Mouse (Mus musculus) heart, embryonic 14.5 days (tissue): ENCODE measurements around the gene Rftn1. TPM values are rescaled to one million over a fixed set of nuclear protein-coding genes. Genes with fewer than 3 reads are reported as not detected.
A peak's percentile ranks its signal among the peaks of the same experiment; 100 is the strongest.

Experiments
- ATAC-seq: fragments of 200-750 bp; cut with Nextera tagmentation; 2 replicates; pipeline ENCODE4 v1.8.0; 2017; ENCODE audit warnings: low read depth, moderate TSS enrichment; ENCODE audit not compliant: insufficient number of reproducible peaks, insufficient read depth, low FRiP score
- H3K27ac ChIP-seq, 2 experiments: fragments of 200-500 bp in 1 of 2; fragments of 300-500 bp in 1 of 2; sonication (generic) in 1 of 2; replicated peaks in 1 of 2; 2 replicates each; pipeline ENCODE4 v1.5.1; 2012 to 2014; ENCODE audit warnings: low read depth in 2 of 2, low read length in 2 of 2, control low read depth in 1 of 2, mild to moderate bottlenecking in 1 of 2, mixed read lengths in 1 of 2; ENCODE audit not compliant: control insufficient read depth in 1 of 2, insufficient read depth in 1 of 2
- H3K27me3 ChIP-seq: fragments of 300-500 bp; sonication (generic); 2 replicates; pipeline ENCODE4 v1.6.1; 2014; ENCODE audit warnings: mild to moderate bottlenecking, low read length, control low read depth; ENCODE audit not compliant: control insufficient read depth, insufficient read depth
- H3K36me3 ChIP-seq: fragments of 300-500 bp; sonication (generic); 2 replicates; pipeline ENCODE4 v1.6.1; 2014; ENCODE audit warnings: mild to moderate bottlenecking, control low read depth, low read length, mixed read lengths; ENCODE audit not compliant: control insufficient read depth, insufficient read depth
- H3K4me1 ChIP-seq, 2 experiments: fragments of 200-500 bp in 1 of 2; fragments of 300-500 bp in 1 of 2; sonication (generic) in 1 of 2; 2 replicates each; pipeline ENCODE4 v1.6.1; 2012 to 2014; ENCODE audit warnings: low read length in 2 of 2, control low read depth in 1 of 2, mixed read lengths in 1 of 2; ENCODE audit not compliant: control insufficient read depth in 2 of 2, insufficient read depth in 2 of 2
- H3K4me2 ChIP-seq: fragments of 300-500 bp; sonication (generic); 2 replicates; pipeline ENCODE4 v1.6.1; 2014; ENCODE audit warnings: mild to moderate bottlenecking, low read length
- H3K4me3 ChIP-seq, 2 experiments: fragments of 200-500 bp in 1 of 2; fragments of 300-500 bp in 1 of 2; sonication (generic) in 1 of 2; 2 replicates each; pipeline ENCODE4 v1.5.1; 2012 to 2014; ENCODE audit warnings: low read length in 2 of 2, mild to moderate bottlenecking in 2 of 2, control low read depth in 1 of 2, low read depth in 1 of 2, moderate library complexity in 1 of 2; ENCODE audit not compliant: control insufficient read depth in 1 of 2, insufficient read depth in 1 of 2
- H3K9ac ChIP-seq: fragments of 300-500 bp; sonication (generic); 2 replicates; pipeline ENCODE4 v1.6.1; 2014; ENCODE audit warnings: mild to moderate bottlenecking, low read length
- H3K9me3 ChIP-seq: fragments of 300-500 bp; sonication (generic); 2 replicates; pipeline ENCODE4 v1.6.1; 2016; ENCODE audit warnings: low read length, control low read depth; ENCODE audit not compliant: control insufficient read depth
- WGBS: fragments of 180-500 bp; shearing (Covaris S2); extraction: QIAGEN DNeasy Blood & Tissue Kit; methylation state at CpG from one replicate; pipeline ENCODE4 v1.1.7; 2014; 5-methylcytosine and 5-hydroxymethylcytosine counted together
- polyA plus RNA-seq: library from polyadenylated mRNA; unstranded; fragments of >200 nt; fragmentation: Nextera tagmentation; extraction: Ambion mirVana; gene quantifications from 2 replicates; pipeline ENCODE4 v1.2.1, GENCODE M21; 2014

Rftn1 gene
- polyA plus RNA-seq, 1 experiment from 2014 or later = 26.2 TPM

GRCm38 (mm10) chr17:50000580-50000979 lies 189.9 kb downstream of the Rftn1 start:
- Histone ChIP-seq H3K9me3 (peaks cover 4% of the 10 kb centered on the region; the same call in 1 of the 2 replicates), H3K9ac (no peak overlapping the region), H3K27me3 (no peaks in the 10 kb centered on the region), H3K4me3 (no peak overlapping the region), H3K4me2 (no peak overlapping the region), H3K4me1 (peaks cover 0 to under 1% of the 10 kb centered on the region in 2 experiments; a peak in 2 of 4 replicates), H3K36me3 (peaks cover 22% of the 10 kb centered on the region; the same call in 1 of the 2 replicates), H3K27ac (no peak overlapping the region)
- no peak for ATAC-seq
- 86% methylated on average over 3 of the region's 3 CpGs for WGBS

DNA sequence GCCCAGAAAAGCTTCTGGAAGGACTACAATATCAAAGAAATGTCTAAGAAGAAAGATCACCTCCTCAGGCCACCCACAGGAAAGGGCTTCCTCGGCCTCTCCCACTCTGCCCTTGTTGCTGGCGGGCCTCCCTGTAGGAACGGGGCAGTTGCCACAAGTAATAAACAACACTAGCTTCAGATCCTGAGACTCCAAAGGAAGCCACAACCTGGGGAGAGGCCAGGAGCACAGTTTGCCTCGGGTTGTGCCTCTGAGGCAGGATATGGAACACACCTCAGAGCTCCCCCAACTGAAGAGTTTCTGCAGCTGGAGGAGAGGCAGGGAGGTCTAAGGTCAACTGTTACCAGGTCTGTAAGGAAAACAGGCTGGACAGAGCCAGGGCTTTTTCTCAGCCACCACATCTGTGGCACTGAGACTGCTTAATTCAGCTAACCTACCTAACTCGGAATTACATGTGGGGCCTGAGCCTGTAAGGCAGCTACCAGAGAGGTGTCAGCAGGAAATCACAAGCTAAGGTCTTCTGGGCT lies 193.8 kb downstream of the Rftn1 start:
- H3K9ac ChIP-seq = no peak overlapping the region
- no peak overlapping the region for H3K4me2 ChIP-seq
- H3K4me1 ChIP-seq = peaks cover 9 to 11% of the 10 kb centered on the region in 2 experiments
- H3K27ac ChIP-seq = no peak overlapping the region
- ATAC-seq = no peak
- no peaks in the 10 kb centered on the region for H3K27me3 ChIP-seq
- no peak overlapping the region for H3K4me3 ChIP-seq
- peaks cover 4% of the 10 kb centered on the region; the same call in 1 of the 2 replicates for H3K9me3 ChIP-seq
- 65% methylated on average over 5 of the region's 5 CpGs for WGBS
- H3K36me3 ChIP-seq = peaks cover 22% of the 10 kb centered on the region; the same call in 1 of the 2 replicates

GRCm38 (mm10) chr17:49996097-49996496 lies 194.4 kb downstream of the Rftn1 start:
- 89% methylated on average over 6 of the region's 6 CpGs for WGBS
- peaks cover 9 to 11% of the 10 kb centered on the region in 2 experiments for H3K4me1 ChIP-seq
- H3K27ac ChIP-seq = no peak overlapping the region
- H3K9ac ChIP-seq = no peak overlapping the region
- no peak for ATAC-seq
- peaks cover 22% of the 10 kb centered on the region; the same call in 1 of the 2 replicates for H3K36me3 ChIP-seq
- H3K4me2 ChIP-seq = no peak overlapping the region
- H3K27me3 ChIP-seq = no peaks in the 10 kb centered on the region
- H3K9me3 ChIP-seq = peaks cover 4% of the 10 kb centered on the region; the same call in 1 of the 2 replicates
- H3K4me3 ChIP-seq = no peak overlapping the region

DNA sequence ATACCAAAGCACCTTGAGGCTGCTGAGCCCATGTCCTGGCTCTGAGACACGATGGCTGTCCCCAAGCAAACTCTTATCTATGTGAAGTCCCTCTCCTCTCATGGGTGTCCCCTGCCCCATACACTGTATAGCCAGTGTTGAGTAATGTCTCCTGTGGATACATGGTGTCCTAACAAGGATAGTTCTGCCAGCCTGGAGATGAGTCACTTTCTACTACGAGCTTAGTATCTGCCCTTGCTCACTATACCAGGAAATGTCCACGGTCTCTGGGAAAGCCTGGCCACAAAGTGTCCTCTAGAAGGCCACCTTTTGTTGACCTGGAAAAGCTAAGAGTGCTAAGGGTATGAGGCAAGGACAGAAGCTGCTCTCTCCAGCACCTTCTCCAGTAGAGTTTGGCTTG lies 195.2 kb downstream of the Rftn1 start:
- Histone ChIP-seq H3K27me3 (no peaks in the 10 kb centered on the region), H3K27ac (no peak overlapping the region), H3K4me3 (no peak overlapping the region), H3K4me2 (no peak overlapping the region), H3K36me3 (peaks cover 16% of the 10 kb centered on the region; the same call in 1 of the 2 replicates), H3K9ac (no peak overlapping the region), H3K4me1 (peaks cover 9 to 11% of the 10 kb centered on the region in 2 experiments), H3K9me3 (peaks cover 4% of the 10 kb centered on the region; the same call in 1 of the 2 replicates)
- WGBS = 62% methylated on average over 3 of the region's 3 CpGs
- no peak for ATAC-seq

- H3K27ac ChIP-seq = peak overlapping the region in 1 of 2 experiments; percentile 51; a peak in 1 of 4 replicates
- peaks cover 9 to 11% of the 10 kb centered on the region in 2 experiments for H3K4me1 ChIP-seq
- 91% methylated on average over 3 of the region's 3 CpGs for WGBS
- no peak overlapping the region for H3K4me2 ChIP-seq
- no peak overlapping the region for H3K9ac ChIP-seq
- no peak for ATAC-seq
- no peaks in the 10 kb centered on the region for H3K9me3 ChIP-seq
- 0 out of 2 replicates have a peak, but pooled peaks cover 7% of the 10 kb centered on the region for H3K36me3 ChIP-seq
- no peak overlapping the region for H3K4me3 ChIP-seq
- no peaks in the 10 kb centered on the region for H3K27me3 ChIP-seq
These were observed 196.8 kb downstream of the Rftn1 start for GRCm38 (mm10) chr17:49993631-49994030.

DNA sequence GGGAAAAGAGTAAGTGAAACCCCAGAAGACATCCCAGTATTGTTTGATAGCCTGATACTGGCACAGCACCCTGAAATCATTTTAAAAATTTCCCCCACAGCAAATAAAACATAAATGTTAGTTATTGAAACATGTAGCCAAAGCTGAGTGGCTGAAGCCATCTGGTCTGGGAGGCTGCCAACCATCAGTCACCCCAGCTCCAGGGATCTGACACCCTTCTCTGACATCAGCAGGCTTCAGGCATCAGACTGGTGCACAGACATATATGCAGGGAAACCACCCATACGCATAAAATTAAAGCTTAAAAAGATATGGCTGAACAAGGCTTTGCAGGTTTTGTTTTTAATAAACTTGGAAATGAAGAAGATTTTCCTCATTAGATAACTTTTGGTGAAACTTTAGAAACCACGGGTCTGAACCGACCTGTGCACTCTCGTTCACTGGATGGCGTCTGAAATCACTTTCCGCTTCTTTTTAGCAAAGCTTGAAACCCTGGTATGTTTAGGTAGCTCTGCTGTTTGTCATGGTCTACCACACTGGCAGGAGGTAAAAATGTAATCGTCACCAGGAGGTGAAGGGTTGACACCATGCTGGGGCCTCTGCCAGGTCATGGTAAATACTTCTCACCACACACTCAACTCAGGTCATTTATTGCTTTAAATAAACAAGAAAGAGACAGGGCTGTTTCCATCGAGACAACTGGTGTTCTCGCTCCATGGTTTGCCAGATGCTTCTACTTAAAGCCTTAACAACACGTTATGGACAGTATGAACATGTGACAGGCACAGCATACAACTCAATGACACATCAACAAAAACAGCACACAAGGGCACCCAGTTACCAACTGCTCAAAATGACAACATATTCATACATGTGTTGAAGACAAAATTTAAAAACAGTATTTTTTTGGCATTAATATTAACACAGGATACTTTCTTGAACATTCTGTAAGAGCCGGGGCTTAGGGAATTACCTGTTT lies 197.6 kb downstream of the Rftn1 start:
- Histone ChIP-seq H3K4me3 (no peak overlapping the region), H3K4me2 (no peak overlapping the region), H3K27me3 (no peaks in the 10 kb centered on the region), H3K27ac (peak overlapping the region; percentile 25 to 51; a peak in 2 of 4 replicates), H3K9me3 (no peaks in the 10 kb centered on the region), H3K4me1 (peaks cover 9 to 11% of the 10 kb centered on the region in 2 experiments), H3K9ac (no peak overlapping the region), H3K36me3 (0 out of 2 replicates have a peak, but pooled peaks cover 7% of the 10 kb centered on the region)
- no peak for ATAC-seq
- 45% methylated on average over 11 of the region's 11 CpGs for WGBS

DNA sequence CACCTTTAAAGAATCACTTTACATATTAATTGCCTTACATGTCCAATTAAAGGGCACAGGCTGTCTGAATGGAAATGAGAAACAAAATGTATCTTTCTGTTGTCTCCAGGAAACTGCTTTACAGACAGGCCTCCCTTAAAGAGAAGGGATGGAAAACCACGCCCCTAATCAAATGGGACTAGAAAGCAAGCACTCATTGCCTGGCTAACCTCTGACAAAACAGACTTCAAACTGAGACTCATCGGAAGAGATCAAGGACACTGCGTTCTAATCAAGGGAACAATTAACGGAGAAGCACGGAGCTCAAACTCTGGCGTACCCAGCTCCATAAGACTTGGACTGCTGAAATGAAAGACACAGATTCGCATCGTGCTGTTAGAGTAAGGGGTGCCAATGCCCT lies 200.9 kb downstream of the Rftn1 start:
- H3K36me3 ChIP-seq = 0 out of 2 replicates have a peak, but pooled peaks cover 5% of the 10 kb centered on the region
- H3K9me3 ChIP-seq = no peaks in the 10 kb centered on the region
- ATAC-seq = no peak
- no peak overlapping the region for H3K4me3 ChIP-seq
- WGBS = 83% methylated on average over 8 of the region's 8 CpGs
- no peaks in the 10 kb centered on the region for H3K27me3 ChIP-seq
- no peak overlapping the region for H3K27ac ChIP-seq
- no peak overlapping the region for H3K9ac ChIP-seq
- H3K4me1 ChIP-seq = peaks cover 7 to 13% of the 10 kb centered on the region in 2 experiments
- no peak overlapping the region for H3K4me2 ChIP-seq
